Mouse (Mus musculus) layer of hippocampus, adult 11-12 months (tissue): ENCODE data around the gene Gopc.
"Not testable (repeated sequence)": the region's sequence is repeated elsewhere in the genome, so short reads cannot be mapped to it uniquely, and the experiment has no call there.

Source experiments
- DNase-seq: peaks from one replicate; pipeline ENCODE4 v3.0.0; 2022; ENCODE audit warnings: low spot score

Gopc gene

DNA sequence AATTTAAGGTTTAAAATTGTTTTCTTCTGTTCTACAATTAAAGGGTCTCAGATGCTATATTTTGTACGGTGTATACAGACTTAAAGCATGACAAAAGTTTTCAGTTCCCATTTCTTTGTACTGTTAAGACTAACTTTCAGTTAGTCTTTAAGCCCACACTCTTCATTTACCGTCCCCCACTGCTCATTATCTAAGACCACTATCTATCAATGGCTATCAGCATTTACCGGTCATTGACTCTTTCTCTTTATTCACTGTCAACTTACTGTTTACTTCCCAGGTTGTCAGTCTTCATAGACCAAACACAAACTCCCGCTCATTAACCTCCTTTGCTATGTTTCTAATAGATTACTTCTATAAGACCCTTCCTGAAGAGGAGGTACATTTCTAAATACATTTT is 5.3 kb upstream of the Gopc start:
- DNase-seq: no peak

GRCm38 (mm10) chr10:52384823-52385610 is 3.1 kb upstream of the Gopc start:
- DNase-seq: peak; percentile 60

DNA sequence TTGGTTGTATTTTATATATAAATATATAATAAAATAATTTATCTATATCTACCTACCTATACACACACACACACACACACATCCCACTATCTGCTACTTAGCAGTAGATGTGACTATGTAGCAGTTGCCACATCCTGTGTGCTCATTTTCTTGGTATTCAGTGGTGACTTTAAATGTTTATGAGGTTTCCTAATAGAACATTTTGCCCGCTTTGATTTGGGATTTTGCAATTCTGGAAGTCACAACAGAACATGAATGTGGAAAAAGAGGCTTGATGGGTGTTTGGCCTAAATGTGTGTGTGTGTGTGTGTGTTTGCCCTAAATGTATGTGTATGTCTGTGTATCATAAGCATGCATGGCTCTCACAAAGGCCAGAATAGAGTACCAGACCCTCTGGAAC is 1.6 kb upstream of the Gopc start:
- no peak for DNase-seq

DNA sequence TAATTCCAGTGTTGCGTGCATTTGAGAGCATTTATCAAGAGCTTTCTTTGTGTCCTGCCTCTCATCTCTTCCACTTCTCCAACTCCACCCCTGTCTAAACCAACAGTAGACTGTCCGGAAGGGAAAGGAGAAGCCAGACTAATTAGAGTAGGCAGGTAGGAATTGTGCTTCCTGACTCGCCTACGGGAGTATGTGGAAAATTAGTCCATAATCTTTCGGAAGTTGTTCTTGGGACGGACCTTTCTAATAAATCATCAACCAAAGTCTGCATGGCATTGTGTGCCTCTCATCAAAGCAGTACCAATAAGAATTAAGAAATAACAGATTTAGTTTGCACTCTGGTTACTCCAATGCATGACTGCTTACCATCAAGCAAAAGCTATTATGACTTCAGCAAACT is 1.1 kb upstream of the Gopc start:
- DNase-seq: no peak

GRCm38 (mm10) chr10:52381321-52381801 is 563 bp downstream of the Gopc start:
- DNase-seq: peak; percentile 35

DNA sequence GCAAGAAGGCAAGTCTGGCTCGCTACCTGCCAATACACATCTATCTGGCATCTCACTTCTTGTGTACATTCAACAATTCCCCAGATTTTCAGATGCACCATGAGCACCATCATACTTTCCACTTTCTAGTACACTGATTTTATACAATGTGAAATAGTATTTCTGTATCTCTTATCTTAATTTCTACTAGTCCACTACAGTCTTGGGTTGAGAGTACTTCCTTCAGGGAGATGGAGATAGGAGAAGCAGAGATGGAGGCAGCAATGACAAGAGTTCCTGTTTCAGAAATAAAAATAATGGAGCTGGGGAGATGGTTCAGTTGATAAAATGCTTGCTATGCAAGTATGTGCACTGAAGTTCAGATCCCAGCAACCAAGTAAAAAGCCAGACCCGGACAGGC is 4.1 kb downstream of the Gopc start:
- no peak for DNase-seq

GRCm38 (mm10) chr10:52376422-52376821 is 5.5 kb downstream of the Gopc start:
- DNase-seq: no peak

GRCm38 (mm10) chr10:52374651-52375050 is 7.3 kb downstream of the Gopc start:
- DNase-seq: no peak

DNA sequence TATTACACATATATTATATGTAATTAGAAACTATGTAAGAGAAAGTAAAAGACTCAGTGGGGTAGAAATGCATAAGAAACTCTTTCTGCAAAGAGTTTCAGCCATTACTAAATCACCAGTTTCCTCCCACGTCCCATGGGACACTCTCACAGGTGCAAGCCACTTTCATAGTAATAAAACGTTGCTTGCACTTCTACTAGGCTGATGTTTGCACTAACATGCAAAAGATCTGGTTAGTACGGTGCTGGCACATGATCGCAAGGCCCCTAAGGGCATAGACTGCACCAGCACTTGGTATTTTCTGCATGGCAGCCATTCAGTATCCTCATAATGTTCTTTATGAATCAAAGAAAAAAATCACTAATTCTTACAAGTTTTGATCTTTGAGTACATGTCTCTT is 8.1 kb downstream of the Gopc start:
- DNase-seq: no peak

DNA sequence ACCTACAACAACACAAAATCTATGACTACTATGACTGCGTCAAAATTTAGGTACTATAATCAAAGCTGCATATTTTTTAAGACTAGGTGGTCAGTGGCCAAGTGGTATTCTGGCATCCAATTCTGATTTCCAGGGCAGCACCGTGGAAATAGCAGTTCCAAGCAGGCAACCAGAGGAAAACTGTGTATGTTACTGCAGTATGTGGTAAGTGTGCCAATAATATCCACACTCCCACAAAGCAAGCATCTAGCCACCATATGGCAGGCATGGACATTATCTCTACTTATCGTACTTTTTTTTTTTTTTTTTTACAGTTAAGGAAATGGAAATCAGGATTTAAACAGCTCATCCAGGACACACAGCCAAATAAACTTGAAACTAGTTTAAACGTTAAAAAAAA is 13.5 kb downstream of the Gopc start:
- no peak for DNase-seq

DNA sequence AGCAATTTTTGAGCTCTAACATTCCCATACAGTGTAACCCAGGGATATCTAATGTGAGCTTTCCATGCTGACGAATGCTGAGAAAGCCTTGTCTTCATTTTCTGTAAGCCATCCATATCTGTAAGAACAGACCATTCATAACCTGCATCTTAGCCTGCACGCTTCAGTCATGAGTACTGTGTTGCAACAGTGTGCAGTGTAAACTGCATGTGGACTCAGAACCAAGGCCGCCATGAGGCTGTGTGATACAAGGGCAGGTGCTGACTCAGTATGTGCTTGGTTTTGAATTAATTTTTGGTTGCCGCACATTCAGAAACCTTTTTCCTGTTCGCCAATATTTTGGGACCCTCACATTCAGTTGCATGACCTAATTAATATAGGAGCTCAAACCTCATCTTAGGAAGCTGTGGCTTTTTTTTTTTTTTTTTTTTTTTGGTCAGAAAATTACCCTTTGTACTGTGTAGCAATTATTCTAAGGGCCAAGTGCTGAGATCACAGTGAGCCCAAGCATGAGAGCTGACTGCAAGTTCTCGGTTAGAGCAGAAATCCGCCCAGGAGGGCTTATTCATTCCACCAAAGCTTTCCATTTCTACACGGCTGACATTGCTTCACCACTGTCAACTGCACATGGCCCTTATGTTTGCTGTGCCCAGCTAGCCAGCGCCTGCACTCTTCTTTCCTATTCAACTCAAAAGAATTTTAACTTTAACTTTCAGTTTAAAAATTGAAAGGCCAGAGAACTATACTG is 20.9 kb downstream of the Gopc start:
- DNase-seq: no peak

DNA sequence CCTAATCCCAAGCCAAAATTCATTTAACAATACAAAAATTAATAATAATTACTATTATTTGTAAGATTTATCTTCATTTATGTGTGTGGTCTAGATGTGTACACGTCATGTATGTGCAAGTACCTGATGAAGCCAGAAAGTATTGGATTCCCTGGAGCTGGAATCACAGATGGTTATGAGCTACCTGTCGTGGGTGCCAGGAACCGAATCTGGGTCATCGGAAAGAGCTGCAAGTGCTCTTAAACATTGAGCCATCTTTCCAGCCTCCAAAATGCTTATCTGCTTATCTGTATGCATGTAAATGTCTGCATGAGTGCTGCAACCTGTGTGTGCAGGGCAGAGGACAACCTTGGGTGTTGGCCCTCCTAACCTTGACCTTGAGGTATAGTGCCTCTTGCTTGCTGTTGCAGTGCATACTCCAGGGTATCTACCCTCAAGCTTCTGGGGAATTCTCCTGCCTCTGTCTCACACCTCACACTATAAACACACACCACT is 21.6 kb downstream of the Gopc start:
- DNase-seq: no peak

GRCm38 (mm10) chr10:52358467-52358866 is 23.5 kb downstream of the Gopc start, which contains the start of gene Gm26741:
Gene Gm26741 (plus strand): TSS chr10:52358767.
- DNase-seq: no peak

DNA sequence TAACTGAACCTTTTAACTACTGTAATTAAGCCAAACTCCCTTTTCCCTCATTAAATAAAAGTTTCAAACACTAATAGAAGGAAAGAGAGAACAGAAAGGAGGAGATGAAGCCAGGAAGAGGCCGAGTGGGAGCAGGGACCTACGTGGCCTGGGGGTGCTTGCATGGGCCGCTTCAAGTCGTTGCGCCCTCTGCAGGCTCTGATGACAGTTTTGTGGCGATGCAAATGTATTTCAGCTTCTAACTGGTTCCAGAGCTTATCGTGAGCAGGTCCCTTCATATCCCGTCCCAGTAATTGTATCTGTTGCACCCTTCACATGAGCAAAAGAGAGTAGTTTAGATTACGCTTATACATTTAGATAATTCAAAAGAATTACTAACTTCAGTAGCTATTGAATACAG is 28.7 kb downstream of the Gopc start:
- DNase-seq: no peak

- DNase-seq: not testable (repeated sequence)
Measured at GRCm38 (mm10) chr10:52343324-52343723, 38.6 kb downstream of the Gopc start.

GRCm38 (mm10) chr10:52331007-52331406 is 50.9 kb downstream of the Gopc start:
- DNase-seq: peak; percentile 53

GRCm38 (mm10) chr10:52321918-52322317 is 60.0 kb downstream of the Gopc start:
- DNase-seq: no peak

DNA sequence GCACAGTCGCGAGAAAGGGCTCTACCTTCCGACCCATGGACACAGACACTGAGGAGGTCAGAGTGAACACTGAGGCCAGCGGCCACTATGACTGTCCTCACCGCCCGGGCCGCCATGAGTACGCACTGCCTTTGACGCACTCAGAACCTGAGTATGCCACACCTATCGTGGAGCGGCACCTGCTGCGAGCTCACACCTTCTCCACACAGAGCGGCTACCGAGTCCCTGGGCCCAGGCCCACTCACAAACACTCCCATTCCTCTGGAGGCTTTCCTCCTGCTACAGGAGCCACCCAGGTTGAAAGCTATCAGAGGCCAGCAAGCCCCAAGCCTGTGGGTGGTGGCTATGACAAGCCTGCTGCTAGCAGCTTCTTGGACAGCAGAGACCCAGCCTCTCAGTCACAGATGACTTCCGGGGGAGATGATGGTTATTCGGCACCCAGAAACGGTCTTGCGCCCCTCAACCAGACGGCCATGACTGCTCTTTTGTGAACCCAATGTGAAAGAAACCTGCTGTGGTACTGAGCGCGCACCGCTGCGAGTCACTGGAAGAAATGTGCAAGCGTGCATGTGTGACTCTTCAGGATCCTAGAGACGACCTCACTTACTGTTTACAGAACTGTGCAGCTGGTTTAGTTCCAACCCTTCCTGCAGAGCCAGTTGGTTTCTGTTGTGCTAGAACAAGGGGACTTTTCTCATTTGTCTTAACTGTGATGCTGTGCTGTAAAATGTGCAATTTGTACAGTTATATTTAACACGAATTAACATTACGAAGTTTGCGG is 62.2 kb downstream of the Gopc start:
- no peak for DNase-seq

DNA sequence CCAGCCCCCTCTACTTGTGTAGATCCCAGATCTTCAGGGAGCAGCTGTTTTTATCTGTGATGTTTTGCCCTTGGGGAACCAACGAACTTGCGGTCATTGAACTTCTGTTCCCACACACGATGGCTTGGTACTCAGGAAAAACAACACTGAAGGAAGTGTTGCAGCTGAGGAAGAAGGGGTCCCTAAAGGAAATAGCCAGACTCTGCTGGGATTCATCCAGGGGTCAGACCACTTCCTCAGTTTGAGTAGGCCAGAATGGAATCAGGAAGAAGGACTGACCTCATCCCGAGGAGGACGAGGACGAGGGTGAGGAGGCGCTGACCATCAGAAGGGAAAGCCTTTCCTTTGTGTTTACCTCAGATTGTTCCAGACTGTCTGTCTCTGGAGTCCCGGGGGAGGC is 72.7 kb downstream of the Gopc start:
- DNase-seq: no peak

DNA sequence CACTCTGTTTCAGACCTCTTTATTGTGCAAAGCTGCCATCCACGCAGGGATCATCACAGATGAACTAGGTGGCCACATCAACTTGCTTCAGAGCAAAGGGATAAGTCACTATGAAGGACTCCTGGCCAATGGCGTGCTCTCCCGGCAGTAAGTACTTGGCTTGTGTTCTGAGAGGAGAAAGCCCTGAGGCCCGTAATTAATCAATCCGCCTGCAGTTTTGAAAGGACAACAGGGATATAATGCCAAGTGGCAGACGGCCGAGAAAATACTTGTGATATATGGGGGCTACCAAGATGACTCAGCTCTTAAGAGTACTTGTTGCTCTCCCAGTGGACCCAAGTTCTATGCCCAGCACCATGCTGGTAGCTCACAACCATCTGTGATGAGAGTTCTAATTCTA is 77.3 kb downstream of the Gopc start:
- DNase-seq: no peak

DNA sequence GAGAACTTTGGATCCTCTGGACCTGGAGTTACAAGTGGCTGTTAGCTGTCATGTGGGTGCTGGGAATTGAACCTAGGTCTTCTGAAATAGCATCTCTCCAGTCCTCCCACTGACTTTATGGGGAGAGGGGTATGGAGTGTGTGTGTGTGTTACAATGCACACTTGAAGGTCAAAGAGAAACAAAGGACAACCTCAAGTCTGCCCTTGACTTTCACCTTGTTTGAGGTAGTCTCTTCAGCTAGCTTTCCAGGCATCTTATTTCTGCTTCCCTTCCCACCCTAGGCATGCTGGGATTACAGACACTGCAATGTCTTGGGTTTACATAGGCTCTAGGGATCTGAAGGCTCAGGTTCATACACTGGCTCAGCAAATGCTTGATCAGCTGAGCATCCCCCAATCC is 79.7 kb downstream of the Gopc start:
- no peak for DNase-seq

DNA sequence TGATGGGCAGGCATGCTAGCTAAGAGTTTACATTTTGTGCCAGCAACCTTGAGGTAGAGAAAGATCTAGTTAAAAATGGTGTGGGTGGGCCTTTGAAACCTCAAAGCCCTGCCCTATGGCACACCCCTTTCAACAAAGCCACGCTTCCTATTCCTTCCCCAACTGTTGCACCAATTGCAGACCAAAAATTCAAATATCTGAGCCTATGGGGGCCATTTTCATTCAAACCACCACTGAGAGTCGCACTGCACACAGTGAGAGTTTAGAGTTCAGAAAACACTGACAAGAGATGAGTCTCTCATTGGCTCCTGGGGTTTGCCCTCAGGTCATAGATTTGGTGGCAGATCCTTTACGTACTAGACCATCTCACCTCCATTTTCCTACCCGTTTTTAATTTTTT is 80.2 kb downstream of the Gopc start:
- no peak for DNase-seq
